Mouse (Mus musculus) lung, postnatal 0 days (tissue): ENCODE results near the gene Gm28035. TPM values are rescaled to one million over a fixed set of nuclear protein-coding genes. Genes with fewer than 3 reads are reported as not detected.

Experiments
- ATAC-seq: fragments of 200-750 bp; cut with Nextera tagmentation; 2 replicates; pipeline ENCODE4 v1.8.0; 2017; ENCODE audit warnings: moderate library complexity
- DNase-seq: peaks from one replicate; pipeline ENCODE4 v3.0.0-alpha.2; 2016; ENCODE audit warnings: low spot score
- H3K27ac ChIP-seq: fragments of 300-500 bp; sonication (generic); 2 replicates; pipeline ENCODE4 v1.5.1; 2014; ENCODE audit warnings: antibody characterized with exemption, mild to moderate bottlenecking, low read length, mixed read lengths
- H3K27me3 ChIP-seq: fragments of 300-500 bp; sonication (generic); replicated peaks from 2 replicates; pipeline ENCODE4 v1.6.1; 2014; ENCODE audit warnings: low read length, mixed read lengths; ENCODE audit not compliant: insufficient read depth
- H3K36me3 ChIP-seq: fragments of 300-500 bp; sonication (generic); 2 replicates; pipeline ENCODE4 v1.6.1; 2014; ENCODE audit warnings: low read length, mixed read lengths; ENCODE audit not compliant: insufficient read depth
- H3K4me1 ChIP-seq: fragments of 300-500 bp; sonication (generic); 2 replicates; pipeline ENCODE4 v1.6.1; 2014; ENCODE audit warnings: antibody characterized with exemption, low read depth, low read length, mixed read lengths; ENCODE audit not compliant: insufficient read depth
- H3K4me2 ChIP-seq: fragments of 300-500 bp; sonication (generic); replicated peaks from 2 replicates; pipeline ENCODE4 v1.6.1; 2014; ENCODE audit warnings: low read depth, mild to moderate bottlenecking, low read length, moderate library complexity, mixed read lengths
- H3K4me3 ChIP-seq: fragments of 300-500 bp; sonication (generic); 2 replicates; pipeline ENCODE4 v1.5.1; 2014; ENCODE audit warnings: low read depth, low read length
- H3K9ac ChIP-seq: fragments of 300-500 bp; sonication (generic); replicated peaks from 2 replicates; pipeline ENCODE4 v1.6.1; 2014; ENCODE audit warnings: low read depth, mild to moderate bottlenecking
- H3K9me3 ChIP-seq: fragments of 300-500 bp; sonication (generic); 2 replicates; pipeline ENCODE4 v1.6.1; 2016; ENCODE audit warnings: low read length, mixed read lengths
- CTCF ChIP-seq: IDR thresholded peaks from 2 replicates; pipeline ENCODE4 v1.5.1; 2016; ENCODE audit warnings: antibody characterized with exemption, mild to moderate bottlenecking
- EP300 ChIP-seq: IDR thresholded peaks from 2 replicates; pipeline ENCODE4 v1.6.1; 2016; ENCODE audit warnings: antibody characterized with exemption, mild to moderate bottlenecking, control low read depth
- WGBS: fragments of 180-500 bp; shearing (Covaris S2); extraction: QIAGEN DNeasy Blood & Tissue Kit; methylation state at CpG from one replicate; pipeline ENCODE4 v1.1.7; 2014; 5-methylcytosine and 5-hydroxymethylcytosine counted together
- polyA plus RNA-seq: library from polyadenylated mRNA; unstranded; fragments of >200 nt; fragmentation: Nextera tagmentation; extraction: Ambion mirVana; gene quantifications from 2 replicates; pipeline ENCODE4 v1.2.1, GENCODE M21; 2015

Gene Gm28035
- polyA plus RNA-seq, 1 experiment from 2014 or later: 0.12 TPM

GRCm38 (mm10) chr2:30325296-30325695, 84.9 kb downstream of the Gm28035 start:
- Histone ChIP-seq H3K27me3 (no peaks in the 10 kb centered on the region), H3K36me3 (peaks cover 38% of the 10 kb centered on the region), H3K9ac (no peak overlapping the region), H3K4me3 (no peak overlapping the region), H3K4me1 (no peaks in the 10 kb centered on the region), H3K9me3 (no peaks in the 10 kb centered on the region), H3K27ac (no peak overlapping the region), H3K4me2 (no peak overlapping the region)
- 93% methylated on average over 5 of the region's 5 CpGs for WGBS
- DNase-seq (no peak), ATAC-seq (no peak)
- TF ChIP-seq EP300 (no peak), CTCF (no peak)

- no peak overlapping the region for H3K9ac ChIP-seq
- no peak overlapping the region for H3K27ac ChIP-seq
- ATAC-seq (no peak), DNase-seq (no peak)
- no peaks in the 10 kb centered on the region for H3K9me3 ChIP-seq
- no peak overlapping the region for H3K4me2 ChIP-seq
- H3K4me1 ChIP-seq: no peaks in the 10 kb centered on the region
- no peak overlapping the region for H3K4me3 ChIP-seq
- peaks cover 36% of the 10 kb centered on the region for H3K36me3 ChIP-seq
- TF ChIP-seq EP300: no peak
- TF ChIP-seq CTCF: no peak
- WGBS: 83% methylated on average over 7 of the region's 7 CpGs
- no peaks in the 10 kb centered on the region for H3K27me3 ChIP-seq
Observed at GRCm38 (mm10) chr2:30327276-30327675, 86.9 kb downstream of the Gm28035 start.

GRCm38 (mm10) chr2:30328791-30329190, 88.4 kb downstream of the Gm28035 start:
- TF ChIP-seq EP300 (no peak), CTCF (no peak)
- no peak for DNase-seq

More at GRCm38 (mm10) chr2:30328791-30329190, 88.4 kb downstream of the Gm28035 start:
- Histone ChIP-seq H3K27ac (no peak overlapping the region), H3K4me3 (no peak overlapping the region), H3K9ac (no peak overlapping the region), H3K4me1 (no peaks in the 10 kb centered on the region), H3K9me3 (no peaks in the 10 kb centered on the region), H3K27me3 (no peaks in the 10 kb centered on the region), H3K4me2 (no peak overlapping the region), H3K36me3 (peaks cover 36% of the 10 kb centered on the region)
- no peak for ATAC-seq
- WGBS: 88% methylated on average over 3 of the region's 3 CpGs

Other genes with a start within 250 kb of the Gm28035 start
- gene Wdr34, start 191.7 kb upstream of the Gm28035 start, polyA plus RNA-seq: 15.2 and 19.5 TPM in 2 replicates
- gene Set, start 183.2 kb upstream of the Gm28035 start, polyA plus RNA-seq: 167 and 186 TPM in 2 replicates
- gene Pkn3, start 162.9 kb upstream of the Gm28035 start, polyA plus RNA-seq: 9.8 and 11.0 TPM in 2 replicates
- 37.7 and 40.0 TPM in 2 replicates for gene Zdhhc12, start 146.9 kb upstream of the Gm28035 start, polyA plus RNA-seq
- gene Zer1, start 116.0 kb upstream of the Gm28035 start, polyA plus RNA-seq: 4.9 and 5.0 TPM in 2 replicates
- gene Tbc1d13, start 106.8 kb upstream of the Gm28035 start, polyA plus RNA-seq: 4.5 and 6.5 TPM in 2 replicates
- 19.6 and 24.4 TPM in 2 replicates for gene Endog, start 69.1 kb upstream of the Gm28035 start, polyA plus RNA-seq
- gene Spout1, start 62.1 kb upstream of the Gm28035 start, polyA plus RNA-seq: 21.7 and 23.4 TPM in 2 replicates
- 12.7 and 17.1 TPM in 2 replicates for gene Kyat1, start 34.7 kb upstream of the Gm28035 start, polyA plus RNA-seq
- 58.2 and 68.8 TPM in 2 replicates for gene Lrrc8a, start 2.9 kb upstream of the Gm28035 start, polyA plus RNA-seq
- gene Phyhd1, start 25.6 kb downstream of the Gm28035 start, polyA plus RNA-seq: 9.5 and 13.4 TPM in 2 replicates
- not detected in 2 replicates for gene Gm28038, start 40.5 kb downstream of the Gm28035 start, polyA plus RNA-seq
- gene Dolk, start 45.8 kb downstream of the Gm28035 start, polyA plus RNA-seq: 24.1 TPM in 2 replicates
- 8.9 and 9.9 TPM in 2 replicates for gene Nup188, start 45.8 kb downstream of the Gm28035 start, polyA plus RNA-seq
- 58.9 and 64.9 TPM in 2 replicates for gene Sh3glb2, start 118.8 kb downstream of the Gm28035 start, polyA plus RNA-seq
- 13.8 and 14.9 TPM in 2 replicates for gene Miga2, start 123.7 kb downstream of the Gm28035 start, polyA plus RNA-seq
- gene Dolpp1, start 151.7 kb downstream of the Gm28035 start, polyA plus RNA-seq: 25.0 and 26.1 TPM in 2 replicates
- gene Crat, start 175.2 kb downstream of the Gm28035 start, polyA plus RNA-seq: 36.5 and 37.4 TPM in 2 replicates
- gene Ptpa, start 175.5 kb downstream of the Gm28035 start, polyA plus RNA-seq: 88.0 and 93.3 TPM in 2 replicates
- gene Ier5l, start 233.7 kb downstream of the Gm28035 start, polyA plus RNA-seq: 3.6 and 4.0 TPM in 2 replicates